Mouse (Mus musculus) heart, adult 18-20 months (tissue): ENCODE measurements at regions not wholly inside any gene's neighbourhood (a gene's known extent, or its start where the extent isn't known, plus 50 kb on each side); places are given as distances from the start of the nearest gene placed in this dataset.

Source experiments
- DNase-seq, 2 experiments: peaks; one replicate each; pipeline ENCODE4 v3.0.0; 2021 to 2022; ENCODE audit warnings: mixed read lengths in 1 of 2

GRCm38 (mm10) chr9:67165486-67165885, 116.3 kb upstream of the Tpm1 start:
- DNase-seq = no peak

- DNase-seq = peak; percentile 84 to 85
Observed at GRCm38 (mm10) chr9:67163746-67164145, 114.5 kb upstream of the Tpm1 start.

- peak; percentile 55 to 84 for DNase-seq
Observed at GRCm38 (mm10) chr9:67160785-67161455, 111.7 kb upstream of the Tpm1 start.

- no peak for DNase-seq
Observed at GRCm38 (mm10) chr9:67160350-67160749, 111.1 kb upstream of the Tpm1 start.

GRCm38 (mm10) chr9:67156590-67157259, 107.5 kb upstream of the Tpm1 start:
- peak; percentile 46 to 63 for DNase-seq

GRCm38 (mm10) chr9:67154062-67154461, 104.9 kb upstream of the Tpm1 start:
- no peak for DNase-seq

DNA sequence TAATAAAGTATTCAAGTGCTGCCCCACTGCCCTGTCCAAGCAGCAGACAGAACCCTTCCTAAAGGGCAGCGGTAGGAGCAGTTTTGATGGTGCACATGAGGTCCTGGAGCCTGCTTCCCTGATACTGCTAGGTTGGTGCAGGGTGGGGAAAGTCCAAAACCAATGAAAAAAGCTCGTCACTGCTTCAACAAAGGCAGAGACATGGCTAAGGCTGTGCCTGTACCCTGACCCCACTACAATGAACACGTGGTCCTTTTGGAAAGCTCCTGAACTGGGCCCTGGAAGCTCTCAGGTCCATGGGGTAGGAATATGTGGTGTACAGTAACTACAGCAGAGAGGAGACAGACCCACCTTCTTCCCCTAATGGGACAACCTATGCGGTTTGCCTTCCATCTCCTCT, 104.1 kb upstream of the Tpm1 start:
- no peak for DNase-seq

DNA sequence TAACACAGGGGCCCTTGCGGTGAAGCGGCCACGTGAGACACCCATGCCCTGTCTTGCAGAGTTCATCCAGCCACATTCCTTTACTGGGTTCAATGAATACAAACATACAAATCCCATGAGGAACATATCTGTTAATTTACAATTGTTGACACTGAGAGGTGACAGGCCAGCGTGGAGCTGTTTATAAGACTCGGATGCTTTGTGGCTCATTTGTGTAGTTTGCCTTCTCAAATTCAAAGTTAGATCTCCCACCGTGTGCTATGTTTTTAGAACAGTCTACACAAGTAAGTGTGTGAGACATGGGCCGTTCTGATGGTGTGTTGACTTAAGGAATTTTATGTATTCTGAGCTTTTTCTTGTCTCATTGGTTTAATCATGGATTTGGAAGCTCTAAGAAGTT, 98.5 kb upstream of the Tpm1 start:
- no peak for DNase-seq

GRCm38 (mm10) chr9:67145392-67145791, 96.2 kb upstream of the Tpm1 start:
- no peak for DNase-seq

DNA sequence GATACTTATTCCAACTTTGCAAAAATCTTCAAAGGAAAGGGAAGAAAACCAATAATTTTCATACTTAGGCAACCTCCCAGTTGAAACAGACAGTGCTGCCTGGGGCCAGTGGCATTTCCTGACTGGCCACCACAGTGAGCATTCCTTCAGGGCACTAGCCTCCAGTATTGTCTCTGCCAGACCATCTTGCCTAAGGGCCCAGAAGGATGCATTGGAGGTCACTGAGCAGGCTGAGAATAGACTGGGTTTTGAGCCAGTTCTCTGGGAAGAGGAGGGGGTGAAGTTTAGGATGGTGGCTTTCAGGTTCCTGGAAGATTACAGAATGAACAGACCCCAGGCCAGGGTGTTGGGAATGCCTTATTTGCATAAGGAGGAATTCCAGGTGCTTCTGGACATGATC, 95.3 kb upstream of the Tpm1 start:
- no peak for DNase-seq

DNA sequence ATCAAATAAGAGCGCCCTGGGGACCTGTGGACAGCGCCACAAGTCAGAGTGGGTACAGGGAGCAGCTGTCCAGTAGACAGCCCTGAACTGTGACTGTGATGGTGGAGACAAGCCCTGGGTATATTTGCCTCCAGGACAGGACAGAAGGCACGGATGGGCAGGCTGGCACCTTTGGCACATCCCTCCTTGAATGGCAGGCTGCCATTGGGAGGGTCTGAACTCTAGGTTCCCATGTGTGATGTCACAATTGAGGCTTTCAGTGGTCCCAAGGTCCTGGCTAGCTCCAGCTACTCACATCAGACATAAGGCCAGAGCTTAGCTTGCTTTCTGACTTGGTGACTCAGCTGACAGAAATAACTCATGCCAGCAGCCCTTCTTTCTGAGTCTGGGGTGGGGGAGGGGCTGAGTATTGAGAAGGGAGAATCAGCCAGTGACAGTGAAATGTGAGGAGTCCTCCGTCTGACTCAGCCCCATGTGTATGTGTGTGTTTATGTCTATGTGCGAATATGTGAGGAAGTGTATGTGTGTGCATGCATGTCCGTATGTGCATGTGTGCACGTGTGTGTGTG, 91.2 kb upstream of the Tpm1 start:
- DNase-seq = peak in 1 of 2 experiments; percentile 8

GRCm38 (mm10) chr9:67137681-67138080, 88.5 kb upstream of the Tpm1 start:
- DNase-seq = no peak

GRCm38 (mm10) chr9:67137141-67137540, 87.9 kb upstream of the Tpm1 start:
- DNase-seq = no peak

- no peak for DNase-seq
Observed at GRCm38 (mm10) chr9:67136166-67136565, 87.0 kb upstream of the Tpm1 start.

- no peak for DNase-seq
Observed at GRCm38 (mm10) chr9:67134378-67134777, 85.2 kb upstream of the Tpm1 start.

- no peak for DNase-seq
Observed at GRCm38 (mm10) chr9:67132370-67132769, 83.2 kb upstream of the Tpm1 start.

DNA sequence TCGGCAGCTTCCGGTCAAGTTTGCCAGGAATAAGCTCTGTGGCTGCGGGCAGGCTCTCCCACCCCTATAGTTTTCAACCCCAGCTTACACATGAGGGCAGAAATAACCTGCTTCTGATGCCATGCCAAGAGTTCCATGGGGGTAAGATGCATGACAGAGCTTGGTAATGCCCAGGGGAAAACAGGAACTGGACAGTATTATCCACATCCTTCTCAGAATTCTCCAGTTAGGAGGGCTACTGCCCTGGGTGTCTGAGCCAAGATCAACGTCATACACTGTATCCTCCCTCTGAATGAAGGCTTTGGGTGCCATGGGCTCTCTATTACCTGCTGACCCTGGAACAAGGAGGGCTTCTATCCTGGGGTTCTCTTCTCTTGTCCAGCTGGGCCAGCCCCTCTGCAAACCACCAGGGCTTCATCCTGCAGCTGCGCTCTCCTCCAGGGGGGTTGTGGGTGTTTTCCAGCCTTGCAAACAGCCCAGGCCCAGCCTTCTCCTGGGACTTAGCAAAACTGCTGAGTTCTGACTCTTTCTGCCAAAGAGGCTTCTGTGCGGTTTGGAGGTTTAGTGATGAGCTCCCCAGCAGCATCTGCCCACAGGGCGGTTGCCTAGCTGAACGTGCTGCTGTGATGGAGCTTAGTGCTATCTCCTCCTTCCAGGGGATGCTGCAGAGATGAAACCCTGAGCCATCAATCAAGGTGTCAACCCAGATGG, 81.7 kb upstream of the Tpm1 start:
- DNase-seq = no peak

GRCm38 (mm10) chr9:67129891-67130290, 80.7 kb upstream of the Tpm1 start:
- DNase-seq = no peak

GRCm38 (mm10) chr9:67129095-67129494, 79.9 kb upstream of the Tpm1 start:
- no peak for DNase-seq

- no peak for DNase-seq
Observed at GRCm38 (mm10) chr9:67121691-67122090, 72.5 kb upstream of the Tpm1 start.

GRCm38 (mm10) chr9:67118880-67119644, 69.9 kb upstream of the Tpm1 start:
- no peak for DNase-seq

- no peak for DNase-seq
Observed at GRCm38 (mm10) chr9:67118429-67118828, 69.2 kb upstream of the Tpm1 start.
